Mouse (Mus musculus) bone marrow macrophage, adult 2 months (primary cell): ENCODE data around the gene Mid2. TPM values are rescaled to one million over a fixed set of nuclear protein-coding genes. Genes with fewer than 3 reads are reported as not detected.
A peak's percentile ranks its signal among the peaks of the same experiment; 100 is the strongest.
"Not testable (repeated sequence)": the region's sequence is repeated elsewhere in the genome, so short reads cannot be mapped to it uniquely, and the experiment has no call there.

Experiments
- H3K27ac ChIP-seq: 2 replicates; pipeline ENCODE4 v1.5.1; 2012; ENCODE audit warnings: low read depth, low read length; ENCODE audit not compliant: insufficient read depth
- H3K4me1 ChIP-seq: 2 replicates; pipeline ENCODE4 v1.6.1; 2012; ENCODE audit warnings: low read length; ENCODE audit not compliant: control insufficient read depth, insufficient read depth
- H3K4me3 ChIP-seq: 2 replicates; pipeline ENCODE4 v1.5.1; 2012; ENCODE audit warnings: mild to moderate bottlenecking, low read length, moderate library complexity; ENCODE audit not compliant: insufficient read depth
- CTCF ChIP-seq: IDR thresholded peaks from 2 replicates; pipeline ENCODE4 v1.5.1; 2012; ENCODE audit warnings: low read depth, mild to moderate bottlenecking, low read length, moderate library complexity
- POLR2A ChIP-seq: IDR thresholded peaks from 2 replicates; pipeline ENCODE4 v1.6.1; 2012; ENCODE audit warnings: mild to moderate bottlenecking, low read depth, low read length, borderline replicate concordance
- polyA plus RNA-seq: library from polyadenylated mRNA; stranded (reverse); fragments of >200 nt; gene quantifications from 2 replicates; pipeline ENCODE4 v1.2.4, GENCODE M21; 2012; ENCODE audit not compliant: missing spikeins, insufficient read depth, insufficient read length

Gene Mid2
- polyA plus RNA-seq = not detected in 2 replicates

DNA sequence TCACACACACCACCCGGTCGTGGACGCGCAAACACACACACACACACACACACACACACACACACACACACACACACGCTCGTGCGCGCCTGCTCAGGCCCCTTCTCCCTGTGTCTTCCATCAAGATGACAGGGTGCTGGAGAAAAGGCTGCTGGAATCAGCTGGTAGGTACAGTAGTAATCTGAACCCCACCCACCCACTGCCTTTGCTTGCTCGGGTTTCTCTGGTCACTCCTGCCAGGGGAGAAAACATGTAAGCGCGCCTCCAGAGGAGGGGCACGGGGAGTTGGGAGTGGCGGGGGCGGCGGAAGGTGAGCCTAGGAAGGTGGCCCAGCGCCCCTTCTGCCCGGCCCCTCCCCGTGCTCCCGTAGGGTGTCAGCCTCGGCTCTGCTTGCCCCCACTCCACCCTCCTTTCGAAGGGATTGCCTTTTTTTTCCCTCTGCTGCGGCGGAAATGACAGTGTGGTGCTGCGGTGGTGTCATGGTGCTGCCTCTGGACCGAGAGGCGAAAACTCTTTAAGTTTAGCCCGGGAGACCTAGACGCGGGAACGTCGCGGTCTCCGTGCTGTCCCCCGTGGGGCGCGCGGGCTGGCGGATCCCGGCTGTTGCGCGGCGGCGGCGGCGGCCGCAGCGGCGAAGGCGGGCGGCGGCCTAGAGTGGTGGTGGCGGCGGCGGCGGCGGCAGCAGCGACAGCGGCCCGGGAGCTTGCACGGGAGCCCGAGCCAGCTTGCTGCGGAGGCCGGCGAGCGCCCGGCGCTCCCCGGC is at the start of gene Mid2:
Mid2 (plus strand) TSS at position 121 of the 763 bp plus-strand sequence.
- Histone ChIP-seq H3K27ac (no peak within 1 kb of the TSS), H3K4me1 (0 out of 2 replicates have a peak, but pooled peaks cover 5% of the 10 kb centered on the region), H3K4me3 (peak within 1 kb of the TSS; percentile 75)
- TF ChIP-seq POLR2A = no peak
- TF ChIP-seq CTCF = no peak

DNA sequence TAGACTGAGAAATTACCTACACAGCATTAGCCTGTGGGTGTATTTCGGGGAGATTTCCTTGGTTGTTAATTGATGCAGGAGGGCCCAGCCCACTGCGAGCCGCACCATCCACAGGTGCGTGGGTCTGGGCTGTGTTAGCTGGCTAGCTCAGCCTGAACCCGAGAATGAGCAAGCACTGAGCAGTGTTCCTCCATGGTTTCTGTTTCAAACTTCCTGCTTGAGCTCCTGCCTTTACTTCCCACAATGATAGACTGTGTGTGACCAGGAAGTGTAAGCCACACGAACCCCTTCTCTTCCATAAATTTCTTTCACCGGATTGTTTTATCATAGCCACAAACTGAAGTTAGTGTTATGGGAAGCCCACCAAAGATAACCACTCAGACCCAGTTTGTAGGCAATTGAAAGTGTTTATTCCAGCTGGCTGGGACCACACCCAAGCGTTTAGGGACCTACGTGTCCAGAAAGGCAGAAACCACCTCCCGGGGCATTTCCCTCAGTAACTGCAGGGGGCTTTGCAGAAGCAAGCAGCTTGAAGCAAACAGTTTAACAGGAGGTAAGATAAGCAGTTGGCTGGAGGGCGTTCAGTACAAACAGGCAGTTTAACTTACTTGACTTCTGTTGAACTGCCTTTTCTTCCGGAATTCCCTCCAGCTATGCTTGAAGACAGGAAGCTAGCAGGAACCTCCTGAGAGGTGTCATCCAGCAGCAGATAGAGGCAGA is 39.4 kb upstream of the Mid2 start:
- H3K4me1 ChIP-seq = peaks cover 6% of the 10 kb centered on the region; the same call in 1 of the 2 replicates
- no peak overlapping the region for H3K27ac ChIP-seq
- no peak overlapping the region for H3K4me3 ChIP-seq
- TF ChIP-seq POLR2A (no peak), CTCF (no peak)

DNA sequence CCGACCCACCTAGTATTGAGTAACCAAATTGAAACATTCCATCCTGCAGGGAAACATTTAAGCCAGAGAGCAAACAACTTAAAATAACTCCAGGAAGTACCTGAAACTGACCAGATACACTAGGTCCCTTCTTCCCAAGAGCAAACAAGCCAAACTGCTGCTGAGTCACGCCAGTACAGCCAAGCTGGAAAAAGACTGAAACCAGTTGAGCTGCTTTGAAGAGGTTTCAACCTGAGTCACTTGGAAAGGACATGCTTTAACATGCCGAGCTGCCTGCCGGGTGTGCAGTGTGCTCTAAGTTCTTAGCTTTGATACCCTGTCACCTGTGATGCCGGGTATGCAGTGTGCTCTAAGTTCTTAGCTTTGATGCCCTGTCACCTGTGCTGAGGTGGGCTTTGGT is 26.4 kb upstream of the Mid2 start:
- H3K27ac ChIP-seq = no peak overlapping the region
- TF ChIP-seq CTCF (no peak), POLR2A (no peak)
- no peaks in the 10 kb centered on the region for H3K4me1 ChIP-seq
- no peak overlapping the region for H3K4me3 ChIP-seq

DNA sequence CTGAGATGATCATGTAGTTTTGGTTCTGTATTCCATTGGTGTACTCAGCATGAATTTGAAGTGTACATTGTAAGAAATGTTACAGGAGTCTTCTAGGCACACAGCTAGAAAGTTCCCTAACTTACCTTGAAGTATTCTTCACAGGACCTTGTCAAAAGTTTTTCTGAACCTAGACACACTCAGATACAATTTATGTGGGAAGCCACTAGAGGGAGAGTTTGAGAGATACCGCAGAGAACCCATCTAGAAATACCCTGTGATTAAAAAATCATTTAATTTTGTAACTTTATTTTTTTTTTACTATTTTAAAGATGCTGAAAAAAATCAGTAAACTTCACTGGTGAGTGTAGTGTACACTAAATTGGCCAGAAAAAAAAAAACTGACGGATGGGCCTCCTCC is 24.8 kb upstream of the Mid2 start:
- TF ChIP-seq POLR2A (no peak), CTCF (no peak)
- no peaks in the 10 kb centered on the region for H3K4me1 ChIP-seq
- no peak overlapping the region for H3K4me3 ChIP-seq
- H3K27ac ChIP-seq = no peak overlapping the region

DNA sequence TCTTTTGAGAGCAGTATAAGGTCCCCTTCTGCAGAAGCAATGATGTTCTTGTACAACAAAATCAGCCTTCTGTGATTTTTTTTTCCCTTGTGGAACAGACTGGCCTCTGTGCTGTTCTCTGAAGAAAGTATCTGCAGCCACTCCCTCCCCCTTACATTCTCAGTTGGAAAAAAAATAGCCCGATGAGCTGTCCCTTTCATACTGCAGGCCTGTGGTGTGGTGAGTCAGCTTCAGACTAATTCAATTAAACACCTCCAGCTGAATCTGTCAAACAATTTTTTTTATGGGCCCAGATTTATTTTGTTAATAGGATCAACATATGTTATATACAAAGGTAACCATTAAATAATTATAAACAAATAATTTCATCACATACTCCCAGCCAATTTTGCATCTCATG is 3.7 kb upstream of the Mid2 start:
- Histone ChIP-seq H3K4me1 (0 out of 2 replicates have a peak, but pooled peaks cover 5% of the 10 kb centered on the region), H3K27ac (no peak overlapping the region), H3K4me3 (no peak overlapping the region)
- TF ChIP-seq POLR2A = no peak
- TF ChIP-seq CTCF = no peak

DNA sequence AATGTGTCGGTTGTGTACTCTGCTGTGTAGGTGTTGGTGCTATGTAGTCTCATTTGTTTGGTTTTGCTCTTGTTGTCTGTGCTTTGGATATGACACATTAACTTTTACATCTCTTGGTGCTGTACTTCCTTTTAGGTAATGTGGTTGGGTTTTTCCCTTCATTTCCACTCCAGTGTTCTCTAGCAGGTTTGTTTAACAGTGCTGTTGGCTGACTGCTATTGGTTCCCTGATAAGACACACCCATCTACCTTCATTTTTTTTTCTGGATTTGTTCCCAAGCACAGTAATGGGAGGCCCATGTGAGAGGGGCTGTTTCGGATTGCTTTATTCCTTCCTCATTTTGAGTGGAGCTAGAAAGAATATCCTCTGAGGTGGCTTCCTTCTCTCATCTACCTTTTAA is 883 bp upstream of the Mid2 start:
- 0 out of 2 replicates have a peak, but pooled peaks cover 5% of the 10 kb centered on the region for H3K4me1 ChIP-seq
- H3K4me3 ChIP-seq = no peak overlapping the region
- no peak for TF ChIP-seq POLR2A
- no peak for TF ChIP-seq CTCF
- H3K27ac ChIP-seq = no peak overlapping the region

DNA sequence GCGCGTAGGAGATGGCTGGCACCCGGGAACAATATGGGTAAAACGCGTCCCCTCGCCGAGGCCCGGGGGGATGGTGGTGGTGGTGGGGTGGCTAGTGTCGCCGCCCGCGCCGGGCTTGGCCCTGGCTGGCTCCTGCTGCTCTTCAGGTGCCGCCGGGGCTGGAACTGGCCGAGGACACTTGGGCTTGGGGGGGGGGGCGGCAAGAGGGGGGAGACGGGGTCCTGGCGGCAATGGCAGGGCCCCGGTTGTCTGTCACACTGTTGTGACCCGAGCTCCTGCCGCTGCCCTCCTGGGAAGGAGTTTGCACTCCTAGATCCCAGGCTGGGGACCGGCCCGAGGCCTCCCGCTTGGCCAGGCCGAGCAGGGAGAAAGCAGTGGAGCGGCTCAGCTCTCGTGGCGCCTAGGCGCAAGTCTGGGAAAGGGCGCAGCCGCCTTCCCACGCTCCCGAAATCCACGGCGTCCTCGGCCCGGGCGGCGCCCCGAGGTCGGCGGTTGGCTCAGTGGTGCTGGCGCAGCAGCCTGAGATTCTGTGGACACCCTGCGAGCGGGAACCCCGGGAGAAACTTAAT is 927 bp downstream of the Mid2 start:
- TF ChIP-seq POLR2A = no peak
- TF ChIP-seq CTCF = no peak
- Histone ChIP-seq H3K4me1 (0 out of 2 replicates have a peak, but pooled peaks cover 5% of the 10 kb centered on the region), H3K27ac (no peak overlapping the region), H3K4me3 (peak overlapping the region; percentile 75)

DNA sequence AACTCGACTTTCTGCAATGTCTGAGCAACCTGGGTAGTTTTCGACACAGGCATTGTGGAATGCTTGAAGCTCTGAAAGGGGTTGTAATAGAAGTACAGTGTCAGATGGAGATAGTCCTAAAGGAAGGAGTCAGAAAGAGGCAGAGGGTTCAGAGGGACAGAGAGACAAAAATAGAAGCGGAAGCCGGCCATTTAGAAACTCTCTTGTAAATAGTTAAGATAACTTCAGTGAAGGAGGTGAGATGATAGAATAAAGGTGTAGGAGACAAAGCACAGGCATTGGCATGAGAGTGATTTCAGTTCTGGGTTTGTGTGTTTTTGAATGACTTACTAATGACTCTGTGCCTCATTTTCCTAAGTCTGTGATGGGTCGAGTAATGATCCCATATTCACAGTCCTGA is 11.0 kb downstream of the Mid2 start:
- no peaks in the 10 kb centered on the region for H3K4me1 ChIP-seq
- H3K27ac ChIP-seq = no peak overlapping the region
- H3K4me3 ChIP-seq = no peak overlapping the region
- TF ChIP-seq CTCF = no peak
- no peak for TF ChIP-seq POLR2A

DNA sequence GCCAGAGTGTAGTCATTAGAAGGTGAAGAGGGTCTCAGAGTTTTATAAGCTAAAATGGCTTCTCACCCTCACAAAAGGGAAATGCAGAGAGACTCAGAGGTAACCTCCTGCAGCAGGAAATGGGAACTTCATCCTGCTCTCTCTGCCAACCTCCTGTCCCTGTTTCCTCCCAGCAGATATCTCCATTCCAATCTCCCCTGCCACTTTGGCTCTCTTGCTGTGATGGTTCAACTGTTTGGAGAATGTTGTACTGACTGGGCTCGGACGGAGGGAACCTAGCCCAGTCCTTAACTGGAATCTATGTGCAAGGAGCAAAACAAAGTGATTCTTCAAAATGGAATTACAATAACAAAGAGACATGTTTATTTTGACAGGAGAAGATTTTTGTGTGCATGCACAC is 23.9 kb downstream of the Mid2 start:
- TF ChIP-seq CTCF (no peak), POLR2A (no peak)
- Histone ChIP-seq H3K4me3 (no peak overlapping the region), H3K4me1 (no peaks in the 10 kb centered on the region), H3K27ac (no peak overlapping the region)

DNA sequence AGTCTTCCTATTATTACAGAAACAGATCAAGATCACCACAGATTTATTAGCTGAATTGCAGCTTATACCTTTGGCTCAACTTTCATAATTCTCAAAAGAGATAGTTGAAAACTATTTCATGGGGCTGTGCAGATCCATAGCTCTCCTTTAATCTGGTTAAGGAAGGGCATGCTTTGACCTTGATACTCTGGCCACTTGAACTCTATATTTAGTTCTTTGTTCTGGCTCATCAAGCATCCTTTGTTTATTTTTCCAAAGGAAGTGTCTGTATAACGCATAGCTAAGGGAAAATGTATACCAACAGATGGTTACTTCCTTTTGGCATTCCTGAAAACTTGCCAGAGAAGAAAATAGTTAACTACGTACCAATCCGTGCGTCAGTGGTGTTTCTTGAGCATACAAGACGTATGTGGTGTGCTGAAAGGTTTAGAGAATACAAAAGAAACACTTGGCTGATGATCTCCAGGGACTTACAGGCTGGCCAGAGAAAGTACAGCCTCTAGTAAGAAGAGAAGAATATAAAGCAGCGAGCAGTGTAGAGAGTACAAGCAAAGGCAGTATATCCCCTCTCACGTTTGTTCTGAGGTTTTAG is 33.6 kb downstream of the Mid2 start:
- H3K4me3 ChIP-seq, H3K27ac ChIP-seq, H3K4me1 ChIP-seq: not testable (repeated sequence)
